8 mouse cellular contexts compared by ENCODE assay signal in genomic region chr8:88570293-88570998, GRCm38 (mm10). TPM values are rescaled to one million over a fixed set of nuclear protein-coding genes. Genes with fewer than 3 reads are reported as not detected.
DNase-seq lines count a peak whose midpoint lies in the region; ATAC-seq and TF ChIP-seq lines count a peak whose summit lies in the region.

No protein-coding gene starts in this region.

- intact Hi-C loops in left cerebral cortex, adult 2 months (cut with DNase I), result no loop called here
- intact Hi-C loops in left cerebral cortex, postnatal 14 days (cut with DNase I), result no loop called here
- intact Hi-C loops in gastrocnemius, postnatal 36 days (cut with DNase I), result no loop called here

- no peak for TF ChIP-seq CTCF in left cerebral cortex, adult 2 months (IDR thresholded peaks at IDR 0.05)
- no peak for TF ChIP-seq CTCF in embryonic fibroblast, embryonic 13.5 days (IDR thresholded peaks at IDR 0.05; ENCODE audit: borderline replicate concordance, insufficient read depth, low read length)

- TF ChIP-seq POLR2A in embryonic fibroblast, embryonic 13.5 days (IDR thresholded peaks at IDR 0.05; ENCODE audit: low read depth, low read length), result no peak

- no peak for DNase-seq in left cerebral cortex, adult 2 months (ENCODE audit: extremely low spot score in 1 of 2, low spot score in 2 of 2)
- no peak for DNase-seq in left cerebral cortex, postnatal 14 days (ENCODE audit: low spot score in 2 of 2)
- peak; percentile 89 for DNase-seq in adrenal gland, postnatal 14 days
- no peak for DNase-seq in cerebellum, adult 8-10 months
- no peak for DNase-seq in gastrocnemius, postnatal 36 days
- DNase-seq in cerebellum, adult 11 months, result no peak

- peaks cover 17% of the 10 kb centered on the region for H3K4me1 ChIP-seq in embryonic fibroblast, embryonic 13.5 days (ENCODE audit: control insufficient read depth, insufficient read depth, low read length)

- peak overlapping the region; percentile 44; the same call in 1 of the 2 replicates for H3K27ac ChIP-seq in left cerebral cortex, adult 2 months
- H3K27ac ChIP-seq in embryonic fibroblast, embryonic 13.5 days (ENCODE audit: insufficient read depth, low read length), result 0 out of 2 replicates have a peak overlapping the region, but pooled peaks have one; percentile 7

- ATAC-seq in megakaryocyte progenitor cell, adult 5-6 weeks (replicated peaks; ENCODE audit: poor library complexity), result peak; percentile 61

- no peak overlapping the region for H3K4me3 ChIP-seq in left cerebral cortex, adult 2 months
- H3K4me3 ChIP-seq in embryonic fibroblast, embryonic 13.5 days (ENCODE audit: insufficient read depth, low read length), result no peak overlapping the region

RNA-seq across cellular contexts. Expression of gene Nkd1, which starts 49.3 kb away (rescaled TPM):
- total RNA-seq in left cerebral cortex, adult 2 months (2021), result 10 to 100 TPM; 13.7 to 14.1 TPM
- total RNA-seq in left cerebral cortex, postnatal 14 days (2021), result 10 to 100 TPM; 19.7 to 25.5 TPM
- 40.7 and 46.1 TPM in 2 replicates for total RNA-seq in adrenal gland, postnatal 14 days (2021)
- 2.8 and 12.8 TPM in 2 replicates for polyA plus RNA-seq in embryonic fibroblast, embryonic 13.5 days (2011; ENCODE audit: insufficient read length, low read depth, missing spikeins)
- total RNA-seq in megakaryocyte progenitor cell, adult 5-6 weeks (2015), result not detected in 2 replicates
- total RNA-seq in megakaryocyte progenitor cell, adult 5-6 weeks (2017), result 0.17 and 0.54 TPM in 2 replicates
- 1 to 10 TPM; 1.7 to 1.8 TPM for total RNA-seq in gastrocnemius, postnatal 36 days (2021)

Comparison
In these comparisons a context has a peak if more than half of its experiments do, and no peak if none do; other contexts are left out.
1. RNA of gene Nkd1, which starts 49.3 kb away (total RNA-seq): 40.7 to 46.1 TPM in adrenal gland, postnatal 14 days, 19.7 to 25.5 TPM in left cerebral cortex, postnatal 14 days and 13.7 to 14.1 TPM in left cerebral cortex, adult 2 months; 1.7 to 1.8 TPM in gastrocnemius, postnatal 36 days and 0.17 to 0.54 TPM in megakaryocyte progenitor cell, adult 5-6 weeks; every median in the first group is over 4 times any median in the second.